Mouse (Mus musculus) cerebellum, adult 2 months (tissue): ENCODE results near the gene Wwox. TPM values are rescaled to one million over a fixed set of nuclear protein-coding genes. Genes with fewer than 3 reads are reported as not detected.

ENCODE experiments used
- DNase-seq, 2 experiments: peaks; one replicate each; pipeline ENCODE4 v3.0.0; 2021
- H3K27ac ChIP-seq: fragments of 200-500 bp; 2 replicates; pipeline ENCODE4 v1.5.1; 2012; ENCODE audit warnings: low read length, control low read depth, inconsistent platforms; ENCODE audit not compliant: insufficient read depth
- H3K27me3 ChIP-seq: fragments of 200-500 bp; 2 replicates; pipeline ENCODE4 v1.6.1; 2012; ENCODE audit warnings: inconsistent platforms, mild to moderate bottlenecking, low read length, moderate library complexity; ENCODE audit not compliant: control insufficient read depth, insufficient read depth
- H3K4me1 ChIP-seq: fragments of 200-500 bp; 2 replicates; pipeline ENCODE4 v1.6.1; 2011; ENCODE audit warnings: low read length; ENCODE audit not compliant: control insufficient read depth, insufficient read depth
- H3K4me3 ChIP-seq: fragments of 200-500 bp; replicated peaks from 2 replicates; pipeline ENCODE3; 2011; ENCODE audit warnings: mild to moderate bottlenecking, low read depth, low read length, control low read depth; ENCODE audit not compliant: insufficient read depth
- CTCF ChIP-seq: fragments of 200-500 bp; IDR thresholded peaks from 2 replicates; pipeline ENCODE4 v1.5.1; 2011; ENCODE audit warnings: low read depth, mild to moderate bottlenecking, control low read depth, low read length, moderate library complexity, borderline replicate concordance; ENCODE audit not compliant: insufficient read depth
- POLR2A ChIP-seq: fragments of 200-500 bp; IDR thresholded peaks from 2 replicates; pipeline ENCODE4 v1.6.1; 2011; ENCODE audit warnings: low read length, control low read depth, borderline replicate concordance; ENCODE audit not compliant: insufficient read depth
- WGBS: fragments of 180-500 bp; shearing (Covaris S2); methylation state at CpG from one replicate; pipeline ENCODE4 v1.1.7; 2018; 5-methylcytosine and 5-hydroxymethylcytosine counted together
- polyA plus RNA-seq: library from polyadenylated mRNA; depleted of rRNA; stranded (reverse); fragments of >200 nt; gene quantifications from 2 replicates; pipeline ENCODE4 v1.2.3, GENCODE M21; 2012; rRNA removed

Gene Wwox
- polyA plus RNA-seq, 1 experiment, result 35.2 TPM

DNA sequence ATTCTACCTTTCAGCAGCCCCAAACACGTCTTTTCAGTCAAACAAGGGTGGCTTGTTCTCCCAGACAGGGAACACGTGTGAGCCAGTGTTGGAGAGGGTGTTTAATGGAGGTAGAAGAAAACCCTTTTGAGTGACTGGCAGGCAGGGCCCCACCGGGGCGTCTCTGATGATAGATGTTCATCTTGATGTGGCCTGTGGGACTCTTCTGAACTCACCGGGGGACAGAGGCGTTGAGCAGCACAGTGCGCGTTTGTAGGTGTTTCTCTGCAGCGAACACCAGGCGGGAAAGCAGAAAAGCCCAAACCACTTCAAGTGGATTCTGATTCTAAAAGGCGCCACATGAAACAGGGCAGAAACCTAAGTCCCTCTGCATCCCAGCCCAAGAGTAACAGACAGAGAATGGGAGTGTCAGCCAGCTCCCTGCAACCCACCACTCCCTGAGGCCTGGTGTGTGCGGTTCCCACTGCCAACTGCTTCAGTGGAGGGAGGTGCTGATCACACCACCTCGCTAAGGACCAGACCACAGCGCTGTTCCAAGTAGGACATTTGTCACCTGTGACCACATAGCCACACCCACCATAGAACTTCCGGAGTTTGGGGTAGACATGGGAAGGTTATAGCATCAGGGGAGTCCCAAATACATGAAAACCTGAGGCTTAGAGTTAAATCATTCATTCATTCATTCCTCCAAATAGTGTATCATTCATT, 960.7 kb downstream of the Wwox start:
- Histone ChIP-seq H3K4me1 (no peaks in the 10 kb centered on the region), H3K27me3 (no peaks in the 10 kb centered on the region), H3K4me3 (no peak overlapping the region), H3K27ac (no peak overlapping the region)
- TF ChIP-seq POLR2A (no peak), CTCF (no peak)
- WGBS, result 86% methylated on average over 15 of the region's 15 CpGs
- DNase-seq, result no peak

Other genes starting within 250 kb of the Wwox start
- gene Vat1l, start 234.0 kb upstream of the Wwox start, polyA plus RNA-seq, result 108 and 126 TPM in 2 replicates
- not detected in 2 replicates for gene Clec3a, start 21.6 kb upstream of the Wwox start, polyA plus RNA-seq